Mouse (Mus musculus) embryonic facial prominence, embryonic 15.5 days (tissue): ENCODE results near the gene 4921504E06Rik. TPM values are rescaled to one million over a fixed set of nuclear protein-coding genes. Genes with fewer than 3 reads are reported as not detected.

ENCODE experiments used
- ATAC-seq: fragments of 200-750 bp; cut with Nextera tagmentation; 2 replicates; pipeline ENCODE4 v1.8.0; 2017; ENCODE audit warnings: low read depth, moderate TSS enrichment; ENCODE audit not compliant: insufficient number of reproducible peaks, low FRiP score, low TSS enrichment
- H3K27ac ChIP-seq: fragments of 300-500 bp; sonication (generic); replicated peaks from 2 replicates; pipeline ENCODE4 v1.5.1; 2015; ENCODE audit warnings: mild to moderate bottlenecking, inconsistent platforms
- H3K27me3 ChIP-seq: fragments of 300-500 bp; sonication (generic); 2 replicates; pipeline ENCODE4 v1.6.1; 2015; ENCODE audit warnings: inconsistent platforms
- H3K36me3 ChIP-seq: fragments of 300-500 bp; sonication (generic); 2 replicates; pipeline ENCODE4 v1.6.1; 2015; ENCODE audit warnings: mild to moderate bottlenecking, inconsistent platforms
- H3K4me1 ChIP-seq: fragments of 300-500 bp; sonication (generic); 2 replicates; pipeline ENCODE4 v1.6.1; 2015; ENCODE audit warnings: inconsistent platforms
- H3K4me2 ChIP-seq: fragments of 300-500 bp; sonication (generic); replicated peaks from 2 replicates; pipeline ENCODE4 v1.6.1; 2015; ENCODE audit warnings: mild to moderate bottlenecking, inconsistent platforms
- H3K4me3 ChIP-seq: fragments of 300-500 bp; sonication (generic); replicated peaks from 2 replicates; pipeline ENCODE4 v1.5.1; 2015; ENCODE audit warnings: mild to moderate bottlenecking, inconsistent platforms
- H3K9ac ChIP-seq: fragments of 300-500 bp; sonication (generic); 2 replicates; pipeline ENCODE4 v1.6.1; 2015; ENCODE audit warnings: inconsistent platforms
- H3K9me3 ChIP-seq: fragments of 300-500 bp; sonication (generic); replicated peaks from 2 replicates; pipeline ENCODE4 v1.6.1; 2016; ENCODE audit warnings: inconsistent platforms
- WGBS: fragments of 180-500 bp; shearing (Covaris S2); methylation state at CpG from one replicate; pipeline ENCODE4 v1.1.7; 2015; 5-methylcytosine and 5-hydroxymethylcytosine counted together
- polyA plus RNA-seq: library from polyadenylated mRNA; unstranded; fragments of >200 nt; fragmentation: Nextera tagmentation; extraction: Ambion mirVana; gene quantifications from 2 replicates; pipeline ENCODE4 v1.2.1, GENCODE M21; 2015

The 4921504E06Rik gene
- polyA plus RNA-seq, 1 experiment from 2014 or later: 0.32 TPM

DNA sequence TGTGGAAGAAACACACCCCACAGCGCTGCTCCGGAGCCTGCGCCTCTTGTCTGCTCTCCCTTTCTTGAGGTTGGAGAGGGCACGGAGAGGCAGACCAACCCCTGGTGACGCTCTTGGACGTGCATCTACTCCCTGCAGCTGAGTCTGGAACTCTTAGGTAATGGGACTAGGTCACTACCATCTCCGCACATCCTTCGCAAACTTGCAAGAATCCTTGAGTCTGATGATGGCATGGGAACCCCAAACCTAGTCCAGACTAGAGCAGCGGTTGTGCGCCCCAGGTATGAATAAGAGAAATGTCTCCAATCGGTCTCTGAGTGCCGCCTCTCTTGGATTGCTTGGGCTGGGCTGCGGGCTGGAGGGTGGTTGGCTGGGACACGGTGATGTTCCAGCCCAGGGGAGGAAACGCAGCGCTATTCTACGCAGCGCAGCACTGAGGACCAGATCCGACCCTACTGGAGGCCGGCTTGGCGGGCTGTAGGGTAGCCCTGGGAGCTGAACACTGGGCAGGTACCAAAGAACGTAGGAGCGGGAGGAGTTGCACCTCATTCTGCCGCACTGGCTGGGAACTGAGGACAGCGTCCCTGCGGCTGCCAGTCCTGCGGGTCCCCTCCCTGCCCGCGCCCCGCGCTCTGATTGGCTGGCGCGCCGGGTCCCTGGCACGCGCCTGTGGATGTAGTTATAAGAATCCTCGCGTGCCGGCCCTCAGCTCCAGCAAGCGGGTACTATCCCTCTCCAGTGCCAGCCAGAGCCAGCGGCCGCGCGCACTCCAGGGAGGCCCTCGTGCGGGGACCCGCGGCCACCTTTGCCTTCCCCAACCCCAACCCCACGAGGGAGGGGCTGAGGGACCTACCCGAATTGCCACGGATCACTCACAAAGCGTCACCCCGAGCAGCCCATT lies 108.5 kb downstream of the 4921504E06Rik start, which contains the start of gene Ptf1a:
Gene Ptf1a (plus strand): TSS at position 733 of the 901 bp plus-strand sequence.
- no peaks in the 10 kb centered on the region for H3K36me3 ChIP-seq
- ATAC-seq: no peak
- H3K4me1 ChIP-seq: peaks cover 20% of the 10 kb centered on the region
- H3K27ac ChIP-seq: no peak within 1 kb of the TSS
- H3K4me3 ChIP-seq: peak within 1 kb of the TSS; percentile 31
- H3K9me3 ChIP-seq: no peaks in the 10 kb centered on the region
- peaks cover 96% of the 10 kb centered on the region for H3K27me3 ChIP-seq
- WGBS: under 1% methylated on average over 53 of the region's 53 CpGs
- no peak within 1 kb of the TSS for H3K9ac ChIP-seq
- peak within 1 kb of the TSS; percentile 49 for H3K4me2 ChIP-seq

DNA sequence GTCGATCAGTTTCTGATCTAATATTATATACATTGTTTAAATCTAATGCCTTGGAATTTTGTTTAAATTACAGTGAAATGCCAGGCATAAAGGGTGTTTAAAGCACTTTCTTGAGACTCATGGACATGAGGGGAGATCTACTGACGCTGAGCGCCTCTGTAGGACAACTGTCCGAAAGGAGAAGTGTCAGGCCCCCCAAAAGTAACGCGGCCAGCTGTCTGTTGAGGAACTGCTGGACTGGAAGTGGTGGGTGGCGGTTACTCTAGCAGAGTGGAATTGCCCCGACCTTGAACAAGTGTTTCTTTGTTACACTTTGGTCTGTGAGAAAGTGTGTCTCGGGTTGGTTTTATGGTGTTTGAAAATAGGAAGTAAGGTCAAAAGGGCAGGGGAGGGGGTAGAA lies 109.4 kb downstream of the 4921504E06Rik start:
- no peaks in the 10 kb centered on the region for H3K36me3 ChIP-seq
- no peaks in the 10 kb centered on the region for H3K9me3 ChIP-seq
- ATAC-seq: no peak
- H3K4me3 ChIP-seq: no peak overlapping the region
- peaks cover 91% of the 10 kb centered on the region for H3K27me3 ChIP-seq
- H3K4me1 ChIP-seq: peaks cover 20% of the 10 kb centered on the region
- no peak overlapping the region for H3K9ac ChIP-seq
- no peak overlapping the region for H3K27ac ChIP-seq
- WGBS: 3% methylated on average over 9 of the region's 9 CpGs
- H3K4me2 ChIP-seq: no peak overlapping the region

DNA sequence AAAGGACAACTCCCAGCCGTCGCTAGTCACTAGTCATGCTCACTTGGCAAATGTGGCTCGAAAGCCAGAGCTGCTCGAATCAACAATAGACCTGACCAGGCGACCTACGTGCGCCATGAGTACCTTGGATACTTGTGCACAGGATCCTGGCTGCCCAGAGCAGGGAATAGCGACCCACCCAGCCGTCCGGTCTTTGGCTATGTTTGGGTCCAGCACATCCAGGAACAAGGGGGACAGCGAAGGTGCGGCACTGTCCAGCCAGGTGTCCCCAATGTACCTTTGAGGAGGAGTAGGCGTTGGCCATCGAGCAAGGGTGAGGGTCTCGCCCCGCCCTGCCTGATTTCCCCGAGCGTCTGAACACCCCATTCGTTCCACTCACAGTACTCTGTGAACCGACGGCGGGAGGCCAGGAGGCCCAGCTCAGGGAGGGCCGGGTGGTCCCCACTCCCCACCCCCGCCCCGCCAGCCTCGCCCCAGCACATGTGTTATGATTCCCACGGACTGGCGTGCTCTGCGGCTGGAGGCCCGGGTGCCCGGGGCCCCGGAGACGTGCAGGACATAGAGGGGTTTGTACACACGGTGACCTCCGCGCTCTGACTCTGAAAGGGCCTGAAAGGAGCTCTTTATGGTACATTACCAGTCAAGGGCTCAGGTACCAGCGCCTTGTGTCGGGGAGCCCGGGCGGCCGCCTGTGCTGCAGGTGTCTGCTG lies 121.9 kb downstream of the 4921504E06Rik start:
- Histone ChIP-seq H3K27ac (no peak overlapping the region), H3K4me3 (no peak overlapping the region), H3K27me3 (peaks cover 85% of the 10 kb centered on the region), H3K9me3 (no peaks in the 10 kb centered on the region), H3K4me1 (peaks cover 14% of the 10 kb centered on the region), H3K4me2 (no peak overlapping the region), H3K9ac (no peak overlapping the region), H3K36me3 (no peaks in the 10 kb centered on the region)
- 2% methylated on average over 41 of the region's 41 CpGs for WGBS
- ATAC-seq: no peak

DNA sequence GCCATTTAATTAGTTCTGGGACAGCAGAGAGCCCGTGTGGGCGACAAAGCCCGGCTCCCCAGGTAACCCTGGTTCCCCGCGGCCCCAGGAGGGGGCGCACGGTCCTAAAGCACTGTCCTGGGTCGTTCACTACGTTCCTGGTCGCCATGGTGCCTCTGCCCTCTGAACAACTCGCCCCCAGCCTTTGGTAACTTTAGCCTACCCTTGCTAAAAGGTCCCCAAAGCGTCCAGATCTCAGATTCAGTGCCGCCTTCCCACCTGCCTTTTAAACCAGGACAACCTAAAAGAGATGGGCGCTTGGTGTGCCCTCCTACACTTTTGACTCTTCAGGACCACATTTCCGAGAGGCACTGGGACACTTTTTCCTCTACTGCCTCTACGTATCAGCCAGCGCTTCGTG lies 122.5 kb downstream of the 4921504E06Rik start:
- Histone ChIP-seq H3K27me3 (peaks cover 88% of the 10 kb centered on the region), H3K36me3 (no peaks in the 10 kb centered on the region), H3K9ac (no peak overlapping the region), H3K4me1 (peaks cover 14% of the 10 kb centered on the region), H3K4me2 (no peak overlapping the region), H3K9me3 (no peaks in the 10 kb centered on the region), H3K27ac (no peak overlapping the region), H3K4me3 (0 out of 2 replicates have a peak overlapping the region, but pooled peaks have one; percentile 12)
- ATAC-seq: no peak
- under 1% methylated on average over 18 of the region's 18 CpGs for WGBS

DNA sequence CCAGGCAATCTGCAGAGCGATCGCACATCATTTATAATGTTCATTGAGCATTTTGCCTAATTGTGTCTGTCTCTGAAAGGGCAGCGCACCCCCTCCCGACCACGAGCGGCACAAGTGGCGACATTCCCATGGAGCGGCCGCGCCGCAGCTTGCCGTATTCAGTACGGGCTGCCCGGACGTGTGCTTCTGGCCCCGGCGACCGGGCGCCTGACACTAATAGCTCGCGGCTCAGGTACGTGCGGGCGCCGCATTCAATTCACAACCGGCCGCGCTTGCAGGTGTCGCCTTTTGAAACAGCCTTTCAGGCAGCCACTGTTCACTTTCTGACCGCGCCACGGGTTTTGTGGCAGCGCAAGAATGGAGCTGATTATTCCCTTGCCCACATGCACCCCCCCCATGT lies 123.0 kb downstream of the 4921504E06Rik start:
- under 1% methylated on average over 33 of the region's 33 CpGs for WGBS

DNA sequence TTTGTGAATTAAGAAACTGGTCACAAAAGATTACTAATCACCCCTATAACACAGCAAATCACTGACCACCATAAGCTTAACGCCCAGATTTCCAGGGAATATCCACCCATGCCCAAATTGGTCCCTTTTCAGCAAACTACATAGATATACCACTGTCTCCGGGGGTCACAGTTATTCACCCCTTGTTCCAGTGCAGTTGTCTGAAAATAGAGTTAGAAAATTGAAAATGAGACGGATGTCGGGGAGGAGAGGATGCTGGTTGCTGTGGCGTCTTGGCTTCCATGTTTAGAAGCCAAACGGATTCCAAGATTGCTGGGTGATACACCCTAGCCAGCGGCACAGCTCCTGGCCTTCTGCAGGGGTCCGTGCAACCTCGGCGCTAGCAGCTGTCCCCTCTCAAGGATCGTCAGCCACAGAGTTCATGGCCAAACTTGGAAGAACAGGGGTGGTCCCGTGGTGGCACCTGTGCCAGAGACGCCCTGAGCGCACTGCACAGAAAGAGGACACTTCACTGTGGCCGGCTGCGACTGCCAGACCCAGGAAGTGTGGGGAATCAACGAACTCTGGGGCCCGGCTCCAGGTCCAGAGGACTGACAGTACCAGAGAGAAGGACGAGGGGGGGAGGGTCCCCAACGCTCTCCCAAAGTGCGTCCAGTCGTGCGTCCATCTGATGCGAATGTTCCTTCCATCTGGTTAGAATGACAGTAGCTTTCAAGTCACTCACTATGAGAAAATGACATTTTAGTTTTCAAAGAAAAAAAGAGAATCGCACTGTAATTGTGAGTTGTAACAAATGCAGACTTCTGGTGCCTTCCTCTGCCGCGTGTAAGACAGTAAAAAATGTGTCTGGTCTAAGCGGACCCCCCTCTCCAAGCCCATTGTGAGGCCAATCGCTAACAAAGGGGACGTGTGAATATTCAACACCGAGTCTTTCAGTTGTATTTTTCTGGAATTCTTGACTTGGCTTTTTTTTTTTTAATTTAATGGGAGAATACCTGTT lies 123.7 kb downstream of the 4921504E06Rik start:
- H3K36me3 ChIP-seq: no peaks in the 10 kb centered on the region
- peaks cover 81% of the 10 kb centered on the region for H3K27me3 ChIP-seq

More for the DNA sequence above, 123.0 kb downstream of the 4921504E06Rik start:
- H3K36me3 ChIP-seq: no peaks in the 10 kb centered on the region
- H3K27ac ChIP-seq: no peak overlapping the region
- ATAC-seq: no peak
- H3K4me3 ChIP-seq: 0 out of 2 replicates have a peak overlapping the region, but pooled peaks have one; percentile 12
- H3K4me2 ChIP-seq: 0 out of 2 replicates have a peak overlapping the region, but pooled peaks have one; percentile 23
- H3K9me3 ChIP-seq: no peaks in the 10 kb centered on the region
- peaks cover 14% of the 10 kb centered on the region for H3K4me1 ChIP-seq
- peaks cover 83% of the 10 kb centered on the region for H3K27me3 ChIP-seq
- H3K9ac ChIP-seq: no peak overlapping the region

DNA sequence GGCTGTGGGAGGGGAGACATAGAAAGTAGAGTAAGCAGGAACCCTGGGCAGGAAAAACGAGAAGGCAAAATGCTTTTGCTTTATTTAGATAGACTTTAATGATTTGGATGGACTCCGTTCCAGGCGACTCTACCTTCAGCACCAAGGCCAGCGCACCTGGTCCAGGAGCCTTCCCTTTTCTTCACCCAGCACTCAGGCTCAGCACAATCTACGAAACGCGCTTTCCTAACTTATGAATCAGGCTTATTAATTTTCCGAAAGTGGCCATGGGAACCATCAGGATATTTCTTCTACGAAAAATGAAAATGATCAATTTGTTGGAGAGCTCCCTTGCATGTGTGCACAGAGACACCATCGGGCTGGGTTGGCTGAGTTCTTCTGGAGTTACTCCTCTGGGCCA lies 124.7 kb downstream of the 4921504E06Rik start:
- no peaks in the 10 kb centered on the region for H3K9me3 ChIP-seq
- whole genome bisulfite sequencing: 2% methylated on average over 10 of the region's 10 CpGs
- no peaks in the 10 kb centered on the region for H3K36me3 ChIP-seq
- H3K27me3 ChIP-seq: peaks cover 77% of the 10 kb centered on the region
- no peak overlapping the region for H3K9ac ChIP-seq
- H3K4me2 ChIP-seq: no peak overlapping the region
- H3K4me3 ChIP-seq: no peak overlapping the region
- no peak for ATAC-seq
- H3K4me1 ChIP-seq: peaks cover 14% of the 10 kb centered on the region
- H3K27ac ChIP-seq: no peak overlapping the region

More for the DNA sequence above, 123.7 kb downstream of the 4921504E06Rik start:
- Histone ChIP-seq H3K4me1 (peaks cover 14% of the 10 kb centered on the region), H3K27ac (no peak overlapping the region), H3K9me3 (no peaks in the 10 kb centered on the region), H3K4me2 (no peak overlapping the region), H3K4me3 (no peak overlapping the region), H3K9ac (no peak overlapping the region)
- ATAC-seq: no peak
- 2% methylated on average over 31 of the region's 31 CpGs for WGBS

DNA sequence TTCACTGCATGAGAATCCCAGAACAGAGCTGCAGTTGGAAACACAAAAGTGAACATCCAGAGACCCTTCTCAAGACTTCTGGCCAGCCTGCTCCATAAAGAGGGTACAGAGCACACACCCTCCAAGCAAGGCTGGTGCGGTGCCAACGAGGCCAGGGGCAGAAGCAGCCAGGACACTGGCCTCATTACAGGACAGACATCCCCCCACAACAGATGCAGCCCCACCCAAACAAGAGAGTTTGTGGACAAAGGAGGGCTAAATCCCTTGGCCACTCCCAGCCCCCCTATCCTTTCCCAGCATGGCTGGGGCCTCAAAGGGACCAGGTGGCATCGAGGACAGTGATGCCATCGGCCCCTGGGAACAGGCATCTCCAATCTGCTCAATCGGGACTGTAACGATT lies 130.6 kb downstream of the 4921504E06Rik start:
- Histone ChIP-seq H3K4me3 (no peak overlapping the region), H3K9me3 (no peaks in the 10 kb centered on the region), H3K27me3 (peaks cover 43% of the 10 kb centered on the region), H3K4me1 (no peaks in the 10 kb centered on the region), H3K36me3 (no peaks in the 10 kb centered on the region), H3K27ac (no peak overlapping the region), H3K9ac (no peak overlapping the region), H3K4me2 (no peak overlapping the region)
- ATAC-seq: no peak
- 68% methylated on average over 6 of the region's 6 CpGs for WGBS

DNA sequence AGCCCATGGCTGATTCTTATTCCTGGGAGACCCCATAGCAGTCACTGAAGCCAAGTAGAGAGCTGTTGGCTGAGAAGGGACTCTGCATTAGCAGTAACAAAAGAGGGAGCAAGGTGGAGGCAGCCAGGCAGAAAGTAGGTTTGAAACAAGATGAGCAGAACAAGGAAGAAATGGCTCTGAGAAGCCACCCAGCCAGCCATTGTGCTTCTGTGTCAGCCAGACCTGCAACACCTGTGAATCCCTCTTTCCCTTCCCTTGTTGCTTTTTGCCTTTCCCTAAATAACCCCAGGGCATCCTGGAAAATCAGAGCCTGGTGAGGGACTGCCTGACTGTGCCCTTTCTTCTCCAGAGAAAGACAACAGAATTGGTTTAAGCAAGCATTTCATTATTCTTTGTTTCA lies 131.5 kb downstream of the 4921504E06Rik start:
- H3K9me3 ChIP-seq: no peaks in the 10 kb centered on the region
- H3K27ac ChIP-seq: no peak overlapping the region
- no peak for ATAC-seq
- no peak overlapping the region for H3K9ac ChIP-seq
- H3K27me3 ChIP-seq: peaks cover 37% of the 10 kb centered on the region
- H3K4me1 ChIP-seq: no peaks in the 10 kb centered on the region
- no peaks in the 10 kb centered on the region for H3K36me3 ChIP-seq
- H3K4me2 ChIP-seq: no peak overlapping the region
- H3K4me3 ChIP-seq: no peak overlapping the region

DNA sequence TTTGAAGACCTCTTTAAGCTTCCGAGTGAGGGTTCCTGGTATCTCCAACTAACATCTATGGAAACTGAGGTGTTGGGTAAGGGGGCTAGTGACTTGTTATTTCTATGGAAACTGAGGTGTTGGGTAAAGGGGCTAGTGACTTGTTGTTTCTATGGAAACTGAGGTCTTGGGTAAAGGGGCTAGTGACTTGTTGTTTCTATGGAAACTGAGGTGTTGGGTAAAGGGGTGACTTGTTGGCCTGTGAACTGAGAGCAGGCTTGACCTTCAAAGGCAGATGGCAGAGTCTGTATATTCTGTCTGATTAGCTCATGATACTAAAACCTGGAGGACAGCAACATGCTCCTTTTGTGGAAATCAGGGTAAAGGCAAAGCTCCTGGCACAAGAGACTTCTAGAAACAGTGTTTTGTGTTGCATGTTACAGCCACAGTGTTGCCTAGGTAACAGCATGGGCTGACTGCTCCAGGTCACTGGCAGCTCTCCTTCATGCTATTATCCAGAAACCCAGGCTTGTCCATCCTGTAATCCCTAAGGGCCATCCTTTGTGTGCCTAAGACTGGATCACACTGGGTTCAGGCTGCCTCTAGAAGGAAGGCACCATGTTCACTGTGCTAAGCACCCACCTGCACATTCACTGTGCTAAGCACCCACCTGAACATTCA lies 133.9 kb downstream of the 4921504E06Rik start:
- H3K36me3 ChIP-seq: no peaks in the 10 kb centered on the region
- no peak overlapping the region for H3K4me2 ChIP-seq
- H3K4me1 ChIP-seq: 0 out of 2 replicates have a peak, but pooled peaks cover 1% of the 10 kb centered on the region
- 77% methylated on average over 1 of the region's 1 CpGs for whole genome bisulfite sequencing
- H3K9ac ChIP-seq: no peak overlapping the region
- H3K27me3 ChIP-seq: peaks cover 31% of the 10 kb centered on the region
- ATAC-seq: no peak
- H3K9me3 ChIP-seq: no peaks in the 10 kb centered on the region
- no peak overlapping the region for H3K4me3 ChIP-seq
- H3K27ac ChIP-seq: no peak overlapping the region
